Mouse (Mus musculus) heart, postnatal 0 days (tissue): ENCODE data around the gene Maml3. TPM values are rescaled to one million over a fixed set of nuclear protein-coding genes. Genes with fewer than 3 reads are reported as not detected.

Experiments used
- ATAC-seq: fragments of 200-750 bp; cut with Nextera tagmentation; 2 replicates; pipeline ENCODE4 v1.8.0; 2017; ENCODE audit warnings: low read depth, moderate number of reproducible peaks, moderate library complexity; ENCODE audit not compliant: insufficient read depth
- DNase-seq: peaks from one replicate; pipeline ENCODE4 v3.0.0-alpha.2; 2016; ENCODE audit warnings: low spot score
- H3K27ac ChIP-seq: fragments of 300-500 bp; sonication (generic); 2 replicates; pipeline ENCODE4 v1.5.1; 2014; ENCODE audit warnings: low read depth, mild to moderate bottlenecking
- H3K27me3 ChIP-seq: fragments of 300-500 bp; sonication (generic); 2 replicates; pipeline ENCODE4 v1.6.1; 2014; ENCODE audit warnings: low read length, mixed read lengths; ENCODE audit not compliant: control insufficient read depth, insufficient read depth
- H3K36me3 ChIP-seq: fragments of 300-500 bp; sonication (generic); replicated peaks from 2 replicates; pipeline ENCODE4 v1.6.1; 2014; ENCODE audit warnings: low read length, mixed read lengths; ENCODE audit not compliant: control insufficient read depth, insufficient read depth
- H3K4me1 ChIP-seq: fragments of 300-500 bp; sonication (generic); 2 replicates; pipeline ENCODE4 v1.6.1; 2014; ENCODE audit warnings: antibody characterized with exemption; ENCODE audit not compliant: control insufficient read depth, insufficient read depth
- H3K4me2 ChIP-seq: fragments of 300-500 bp; sonication (generic); 2 replicates; pipeline ENCODE4 v1.6.1; 2014; ENCODE audit warnings: low read depth, mild to moderate bottlenecking, low read length, moderate library complexity
- H3K4me3 ChIP-seq: fragments of 300-500 bp; sonication (generic); 2 replicates; pipeline ENCODE4 v1.5.1; 2014; ENCODE audit warnings: low read depth, low read length
- H3K9ac ChIP-seq: fragments of 300-500 bp; sonication (generic); replicated peaks from 2 replicates; pipeline ENCODE4 v1.6.1; 2014; ENCODE audit warnings: low read depth, low read length, mixed read lengths
- H3K9me3 ChIP-seq: fragments of 300-500 bp; sonication (generic); replicated peaks from 2 replicates; pipeline ENCODE4 v1.6.1; 2016; ENCODE audit warnings: low read length; ENCODE audit not compliant: control insufficient read depth
- CTCF ChIP-seq: IDR thresholded peaks from 2 replicates; pipeline ENCODE4 v1.5.1; 2016; ENCODE audit warnings: antibody characterized with exemption, control low read depth, low read depth
- EP300 ChIP-seq: IDR thresholded peaks from 2 replicates; pipeline ENCODE4 v1.6.1; 2016; ENCODE audit warnings: antibody characterized with exemption, low read depth
- WGBS: fragments of 180-500 bp; shearing (Covaris S2); extraction: QIAGEN DNeasy Blood & Tissue Kit; methylation state at CpG from one replicate; pipeline ENCODE4 v1.1.7; 2014; 5-methylcytosine and 5-hydroxymethylcytosine counted together
- polyA plus RNA-seq: library from polyadenylated mRNA; unstranded; fragments of >200 nt; fragmentation: Nextera tagmentation; extraction: Ambion mirVana; gene quantifications from 2 replicates; pipeline ENCODE4 v1.2.1, GENCODE M21; 2015
- total RNA-seq: library from RNA; depleted of rRNA; stranded (reverse); fragments of >200 nt; gene quantifications from 2 replicates; pipeline ENCODE4 v1.2.3, GENCODE M21; 2014; ENCODE audit warnings: low replicate concordance

The Maml3 gene
- total and polyA plus RNA-seq, 2 experiments from 2014 or later: 1.6 to 6.2 TPM

- DNase-seq (no peak), ATAC-seq (no peak)
- Histone ChIP-seq H3K9ac (no peak overlapping the region), H3K27me3 (no peaks in the 10 kb centered on the region), H3K4me1 (peaks cover 35% of the 10 kb centered on the region), H3K27ac (peak overlapping the region; percentile 93), H3K9me3 (no peaks in the 10 kb centered on the region), H3K4me2 (no peak overlapping the region), H3K4me3 (no peak overlapping the region), H3K36me3 (no peaks in the 10 kb centered on the region)
- 78% methylated on average over 12 of the region's 12 CpGs for WGBS
- TF ChIP-seq CTCF (no peak), EP300 (no peak)
Measured at GRCm38 (mm10) chr3:51751440-51751839, 353.4 kb downstream of the Maml3 start.

- ATAC-seq: peak; percentile 89
- TF ChIP-seq EP300: peak; percentile 67; the same call in 1 of the 2 replicates
- TF ChIP-seq CTCF: peak; percentile 17; the same call in 1 of the 2 replicates
- peak; percentile 84 for DNase-seq
- H3K36me3 ChIP-seq: no peaks in the 10 kb centered on the region
- no peak overlapping the region for H3K4me3 ChIP-seq
- 9% methylated on average over 8 of the region's 8 CpGs for WGBS
- H3K27ac ChIP-seq: peak overlapping the region; percentile 93
- no peaks in the 10 kb centered on the region for H3K9me3 ChIP-seq
- H3K27me3 ChIP-seq: no peaks in the 10 kb centered on the region
- H3K9ac ChIP-seq: peak overlapping the region; percentile 18; the same call in 1 of the 2 replicates
- peaks cover 30% of the 10 kb centered on the region for H3K4me1 ChIP-seq
- H3K4me2 ChIP-seq: peak overlapping the region; percentile 26
Measured at GRCm38 (mm10) chr3:51749812-51750481, 354.9 kb downstream of the Maml3 start.

DNA sequence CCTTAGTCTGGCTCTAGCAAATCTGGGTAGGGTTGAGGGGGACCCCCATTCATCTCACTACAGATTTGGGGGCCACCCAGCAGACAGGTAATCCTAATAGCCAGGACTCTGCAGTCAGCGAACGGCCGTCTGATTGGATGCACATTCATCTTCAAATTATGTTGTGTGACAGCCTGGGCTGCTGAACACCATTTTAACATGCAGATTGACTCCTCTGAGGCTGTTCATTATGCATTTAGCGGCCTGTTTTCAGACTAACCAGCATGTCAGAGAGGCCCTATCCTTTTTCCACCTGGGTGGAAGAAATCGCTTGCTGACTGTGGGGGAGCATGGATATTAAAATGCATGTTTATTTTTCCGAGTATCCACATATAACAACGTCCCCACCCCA, 355.5 kb downstream of the Maml3 start:
- no peaks in the 10 kb centered on the region for H3K27me3 ChIP-seq
- H3K36me3 ChIP-seq: no peaks in the 10 kb centered on the region
- H3K9ac ChIP-seq: peak overlapping the region; percentile 18
- H3K4me1 ChIP-seq: peaks cover 36% of the 10 kb centered on the region
- no peak overlapping the region for H3K4me3 ChIP-seq
- 29% methylated on average over 7 of the region's 7 CpGs for WGBS
- ATAC-seq (no peak), DNase-seq (no peak)
- peak overlapping the region; percentile 93 for H3K27ac ChIP-seq
- no peaks in the 10 kb centered on the region for H3K9me3 ChIP-seq
- peak overlapping the region; percentile 26 for H3K4me2 ChIP-seq
- TF ChIP-seq EP300: no peak
- no peak for TF ChIP-seq CTCF

- 74% methylated on average over 17 of the region's 17 CpGs for WGBS
- DNase-seq: peak; percentile 6
- Histone ChIP-seq H3K4me1 (peaks cover 39% of the 10 kb centered on the region), H3K36me3 (no peaks in the 10 kb centered on the region), H3K27ac (peak overlapping the region; percentile 93), H3K27me3 (no peaks in the 10 kb centered on the region), H3K9ac (peak overlapping the region; percentile 18), H3K4me3 (no peak overlapping the region), H3K4me2 (no peak overlapping the region), H3K9me3 (no peaks in the 10 kb centered on the region)
- TF ChIP-seq CTCF: no peak
- TF ChIP-seq EP300: no peak
- ATAC-seq: no peak
Measured at GRCm38 (mm10) chr3:51748436-51749376, 356.2 kb downstream of the Maml3 start.

DNA sequence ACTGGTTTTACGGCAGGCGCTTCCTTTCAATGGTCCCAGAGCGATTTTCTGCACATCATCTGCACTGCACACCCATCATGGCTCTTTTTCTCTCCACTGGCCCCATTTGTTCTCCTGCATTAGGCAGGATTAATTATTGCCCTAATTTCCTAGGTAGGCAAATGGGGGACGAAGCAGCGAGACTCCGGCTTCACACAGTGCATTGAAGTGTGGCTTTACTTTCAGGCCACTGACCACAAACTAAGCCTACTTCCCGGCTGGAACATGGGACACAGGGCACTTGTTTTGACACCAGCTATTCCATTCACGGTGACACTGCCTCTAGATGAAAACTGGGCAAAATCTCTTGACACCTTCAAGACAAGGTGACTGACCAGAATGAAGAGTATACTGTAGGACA, 358.1 kb downstream of the Maml3 start:
- no peak for ATAC-seq

More for the DNA sequence above, 358.1 kb downstream of the Maml3 start:
- no peak for TF ChIP-seq EP300
- TF ChIP-seq CTCF: no peak
- H3K27ac ChIP-seq: no peak overlapping the region
- peaks cover 39% of the 10 kb centered on the region for H3K4me1 ChIP-seq
- H3K4me2 ChIP-seq: no peak overlapping the region
- 92% methylated on average over 8 of the region's 8 CpGs for WGBS
- no peak overlapping the region for H3K9ac ChIP-seq
- H3K36me3 ChIP-seq: no peaks in the 10 kb centered on the region
- no peak overlapping the region for H3K4me3 ChIP-seq
- no peaks in the 10 kb centered on the region for H3K27me3 ChIP-seq
- no peaks in the 10 kb centered on the region for H3K9me3 ChIP-seq
- DNase-seq: no peak
